Mouse (Mus musculus) thymus, adult 18-20 months (tissue): Measurements from ENCODE around the gene Mgat4b.

Source experiments
- DNase-seq, 2 experiments: peaks; one replicate each; pipeline ENCODE4 v3.0.0; 2022; ENCODE audit warnings: mixed read lengths in 2 of 2

Gene Mgat4b

DNA sequence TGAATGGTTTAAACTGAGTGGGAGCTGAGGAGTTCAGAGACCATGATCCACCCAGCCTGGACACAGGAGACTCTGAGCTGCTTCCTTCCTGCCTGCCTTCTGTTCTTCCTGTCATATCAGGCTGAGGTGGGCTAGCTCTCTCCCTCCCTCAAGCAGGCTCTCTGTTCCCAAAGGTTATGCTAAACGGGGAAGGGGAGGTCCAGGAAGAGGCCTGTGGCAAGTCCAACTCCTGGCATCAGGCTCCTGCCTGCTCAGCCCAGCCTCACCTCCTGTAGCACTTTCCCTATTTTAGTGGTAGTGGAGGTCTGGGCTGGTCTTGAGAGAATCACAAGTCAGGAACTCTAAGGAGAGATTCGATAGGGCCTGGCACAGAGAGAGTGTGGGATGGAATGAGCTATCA is 15.7 kb downstream of the Mgat4b start:
- DNase-seq: no peak

DNA sequence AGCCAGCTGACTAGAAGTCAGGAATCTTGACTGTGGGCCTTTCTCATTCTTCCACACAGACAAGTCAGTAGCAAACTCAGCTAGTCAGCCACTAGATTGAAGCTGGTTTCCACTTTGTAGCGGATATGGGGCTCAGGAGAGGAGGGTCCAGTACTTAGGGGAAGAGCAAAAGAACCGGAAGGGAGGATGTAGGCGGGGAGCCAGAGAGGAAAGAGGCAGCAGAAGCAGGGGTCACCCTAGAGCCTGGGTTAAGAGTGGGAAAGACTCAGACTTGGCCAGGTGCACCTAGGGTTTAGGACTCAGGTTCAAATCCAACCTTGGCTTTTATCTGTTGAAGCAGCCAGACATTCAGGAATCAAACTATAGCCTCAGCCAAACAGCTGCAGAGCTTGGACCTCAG is 16.5 kb downstream of the Mgat4b start:
- no peak for DNase-seq

DNA sequence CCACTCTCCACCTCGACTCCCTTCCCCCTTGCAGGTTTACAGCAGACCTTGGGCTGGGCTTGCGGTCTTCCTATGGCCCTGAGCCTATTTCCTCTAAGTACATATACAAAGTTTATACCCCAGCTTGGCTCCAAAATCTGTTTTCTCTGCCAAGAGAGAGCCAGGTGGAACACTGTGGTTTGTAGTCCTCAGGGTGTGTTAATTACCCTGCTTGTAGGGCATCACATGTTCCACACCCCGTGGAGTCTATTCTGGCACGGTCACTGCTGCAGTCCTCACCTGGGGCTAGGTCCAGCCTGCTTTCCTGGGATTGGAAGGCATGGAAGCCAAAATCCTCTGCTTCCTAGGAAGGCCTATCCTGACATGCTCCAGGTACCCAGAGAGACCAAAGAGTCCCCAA is 17.0 kb downstream of the Mgat4b start:
- DNase-seq: no peak

DNA sequence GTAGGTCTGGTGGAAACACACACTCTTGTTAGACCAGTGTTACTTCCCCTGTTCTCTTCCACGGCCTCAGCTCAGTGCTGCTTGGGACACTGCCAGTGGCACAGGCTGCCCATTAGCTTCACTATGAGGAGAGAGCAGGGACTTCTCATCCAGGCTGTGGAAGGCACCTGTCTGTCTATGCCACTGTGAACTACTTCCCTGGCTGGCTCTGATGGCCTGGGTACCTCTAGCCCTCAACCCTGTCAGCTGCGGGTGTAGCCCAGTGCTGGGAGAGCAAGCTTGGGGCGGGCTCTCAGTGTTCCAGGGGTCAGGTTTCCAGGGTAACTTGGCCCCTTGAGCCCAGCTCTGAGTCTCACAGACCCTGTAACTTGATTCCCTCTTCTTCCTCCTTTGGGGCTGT is 18.1 kb downstream of the Mgat4b start:
- DNase-seq: no peak

DNA sequence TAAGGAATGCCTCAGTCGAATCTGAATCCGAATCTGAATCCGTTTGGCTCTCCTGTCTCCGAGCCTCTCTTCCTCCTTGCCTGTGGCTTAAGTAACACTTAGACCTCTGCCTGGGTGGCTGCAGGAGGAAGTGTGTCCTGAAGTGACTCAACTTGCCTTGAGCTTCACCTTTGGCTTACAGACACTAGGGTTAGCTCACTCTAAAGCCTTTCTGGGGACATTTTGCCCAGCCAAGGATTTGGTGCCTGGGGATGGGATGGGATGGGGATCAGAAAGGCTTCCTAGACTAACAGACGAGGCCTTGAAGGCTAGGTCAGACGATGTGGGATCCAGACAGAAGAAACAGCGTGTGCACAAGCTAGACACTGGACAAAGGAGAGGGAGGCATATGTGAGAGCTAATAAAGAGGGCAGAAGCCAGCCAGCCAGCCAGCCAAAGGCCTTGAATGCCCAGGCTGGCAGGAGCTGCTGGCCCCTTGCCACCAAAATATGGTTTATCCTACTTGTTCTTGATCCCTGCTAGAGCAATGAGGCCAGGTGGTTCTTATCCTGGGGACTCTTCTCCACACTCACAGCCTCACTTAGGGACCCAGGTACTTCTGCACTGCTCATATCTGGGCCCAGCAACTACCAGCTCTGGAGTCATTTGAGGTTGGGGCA is 18.7 kb downstream of the Mgat4b start:
- DNase-seq: no peak

DNA sequence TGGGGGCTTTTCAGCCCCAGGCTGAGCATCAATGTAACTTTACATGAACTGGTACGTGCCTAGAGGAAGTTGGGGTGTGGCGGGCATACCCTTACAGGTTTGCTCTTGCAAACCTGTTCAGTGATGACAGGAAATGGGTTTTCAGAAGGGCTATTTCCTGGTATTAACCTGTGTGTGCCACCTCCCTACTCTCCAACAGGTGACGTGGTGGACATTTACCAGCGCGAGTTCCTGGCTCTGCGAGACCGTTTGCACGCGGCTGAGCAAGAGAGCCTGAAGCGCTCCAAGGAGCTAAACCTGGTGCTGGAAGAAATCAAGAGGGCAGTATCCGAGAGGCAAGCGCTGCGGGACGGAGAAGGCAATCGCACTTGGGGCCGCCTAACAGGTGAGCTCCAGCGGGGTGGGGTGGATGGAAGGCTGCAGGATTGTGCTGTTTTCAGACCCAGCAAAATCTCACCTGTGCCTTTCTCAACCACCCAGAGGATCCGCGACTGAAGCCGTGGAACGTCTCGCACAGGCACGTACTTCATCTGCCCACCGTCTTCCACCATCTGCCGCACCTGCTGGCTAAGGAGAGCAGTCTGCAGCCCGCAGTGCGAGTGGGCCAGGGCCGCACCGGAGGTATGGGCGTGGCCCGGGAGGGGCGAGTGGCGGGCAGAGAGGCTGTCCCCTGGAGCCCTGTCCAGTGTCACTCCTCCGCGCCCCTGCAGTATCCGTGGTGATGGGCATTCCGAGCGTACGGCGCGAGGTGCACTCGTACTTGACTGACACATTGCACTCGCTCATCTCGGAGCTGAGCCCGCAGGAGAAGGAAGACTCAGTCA is 20.0 kb downstream of the Mgat4b start:
- DNase-seq: no peak

DNA sequence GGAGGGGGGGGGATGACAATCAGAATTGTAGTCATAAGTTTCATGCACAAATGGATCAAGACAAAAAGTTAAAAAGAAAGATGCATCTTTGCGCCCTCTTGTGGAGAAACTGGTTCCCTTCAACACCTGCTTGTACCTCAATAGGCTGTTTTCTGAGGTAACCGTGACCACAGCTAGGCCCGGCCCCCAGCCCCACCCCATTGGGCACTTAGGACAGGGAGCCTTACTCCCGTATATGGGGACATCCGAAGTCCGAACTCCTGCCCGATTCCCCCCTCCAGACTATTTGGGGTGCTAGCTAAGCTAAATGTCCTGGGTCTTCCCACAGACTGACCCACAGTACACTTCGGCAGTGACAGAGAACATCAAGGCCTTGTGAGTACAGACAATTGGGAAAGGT is 20.7 kb downstream of the Mgat4b start:
- DNase-seq: no peak

DNA sequence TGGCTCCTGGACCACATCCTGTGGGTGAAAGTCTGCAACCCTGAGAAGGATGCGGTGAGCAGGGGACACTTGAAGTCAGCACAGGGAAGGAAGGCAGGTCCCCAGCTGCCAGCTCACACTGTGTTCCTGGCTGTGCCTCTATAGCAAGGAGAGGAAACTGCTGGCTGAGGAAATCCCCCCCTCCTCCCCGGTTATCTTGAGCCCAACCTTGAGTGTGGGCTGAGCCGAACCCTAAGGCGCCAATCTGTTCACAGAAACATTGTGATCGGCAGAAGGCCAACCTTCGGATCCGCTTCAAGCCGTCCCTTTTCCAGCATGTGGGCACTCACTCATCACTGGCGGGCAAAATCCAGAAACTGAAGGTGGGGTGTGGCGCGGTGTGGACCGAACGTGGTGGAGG is 22.3 kb downstream of the Mgat4b start:
- DNase-seq: no peak

DNA sequence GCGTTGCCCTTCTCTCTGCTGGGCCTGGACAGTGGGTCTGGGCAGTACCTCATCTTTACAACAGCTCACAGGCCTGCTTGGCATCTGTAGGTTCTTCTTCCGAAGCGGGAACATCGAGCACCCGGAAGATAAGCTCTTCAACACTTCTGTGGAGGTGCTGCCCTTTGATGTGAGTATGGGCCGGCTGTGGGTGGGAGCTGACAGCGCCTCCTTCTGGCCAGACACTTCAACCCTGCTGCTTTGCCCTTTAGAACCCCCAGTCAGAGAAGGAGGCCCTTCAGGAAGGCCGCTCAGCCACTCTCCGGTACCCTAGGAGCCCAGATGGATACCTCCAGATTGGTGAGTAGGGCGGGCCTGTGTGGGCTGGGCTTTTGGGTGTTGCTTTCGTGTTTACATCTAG is 23.3 kb downstream of the Mgat4b start:
- no peak for DNase-seq

DNA sequence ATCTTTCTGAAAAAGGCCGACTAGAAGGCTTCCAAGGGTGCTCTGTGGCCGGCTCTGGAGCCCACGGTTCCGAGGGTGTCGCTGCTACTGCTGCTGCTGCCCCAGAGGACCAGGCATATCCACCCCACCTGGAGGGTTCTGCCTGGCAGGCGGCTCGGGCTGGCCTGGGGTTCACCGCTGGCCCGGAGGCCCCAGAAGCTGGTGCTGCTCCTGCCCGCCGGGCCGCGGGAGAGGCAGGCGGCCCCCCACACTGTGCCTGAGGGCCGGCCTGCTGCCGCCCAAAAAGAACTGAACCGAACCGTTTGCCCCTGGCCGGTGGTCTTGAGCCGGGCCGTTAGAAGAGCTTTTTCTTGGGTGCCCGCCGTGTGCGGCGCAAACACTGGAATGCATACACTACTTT is 23.9 kb downstream of the Mgat4b start:
- no peak for DNase-seq

DNA sequence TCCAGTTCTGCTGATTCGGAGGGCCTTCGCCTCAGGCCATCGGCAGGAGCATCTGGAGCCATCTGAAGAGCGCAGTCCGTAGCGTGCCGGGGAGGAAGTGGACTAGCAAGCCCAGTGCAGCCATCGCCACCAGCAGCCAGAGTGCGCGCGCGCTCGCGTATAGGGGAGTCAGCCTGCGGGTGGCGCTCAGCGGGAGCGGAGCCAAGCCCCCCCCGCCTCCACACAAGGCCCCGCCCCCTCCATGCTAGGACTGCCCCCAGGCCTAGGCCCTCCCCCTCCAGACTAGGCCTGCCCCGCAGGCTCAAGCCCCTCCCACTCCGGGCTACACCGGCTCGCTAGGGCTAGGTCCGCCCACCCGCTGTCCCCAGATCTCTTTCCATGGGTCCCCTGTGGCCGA is 25.8 kb downstream of the Mgat4b start:
- DNase-seq: peak; percentile 82

DNA sequence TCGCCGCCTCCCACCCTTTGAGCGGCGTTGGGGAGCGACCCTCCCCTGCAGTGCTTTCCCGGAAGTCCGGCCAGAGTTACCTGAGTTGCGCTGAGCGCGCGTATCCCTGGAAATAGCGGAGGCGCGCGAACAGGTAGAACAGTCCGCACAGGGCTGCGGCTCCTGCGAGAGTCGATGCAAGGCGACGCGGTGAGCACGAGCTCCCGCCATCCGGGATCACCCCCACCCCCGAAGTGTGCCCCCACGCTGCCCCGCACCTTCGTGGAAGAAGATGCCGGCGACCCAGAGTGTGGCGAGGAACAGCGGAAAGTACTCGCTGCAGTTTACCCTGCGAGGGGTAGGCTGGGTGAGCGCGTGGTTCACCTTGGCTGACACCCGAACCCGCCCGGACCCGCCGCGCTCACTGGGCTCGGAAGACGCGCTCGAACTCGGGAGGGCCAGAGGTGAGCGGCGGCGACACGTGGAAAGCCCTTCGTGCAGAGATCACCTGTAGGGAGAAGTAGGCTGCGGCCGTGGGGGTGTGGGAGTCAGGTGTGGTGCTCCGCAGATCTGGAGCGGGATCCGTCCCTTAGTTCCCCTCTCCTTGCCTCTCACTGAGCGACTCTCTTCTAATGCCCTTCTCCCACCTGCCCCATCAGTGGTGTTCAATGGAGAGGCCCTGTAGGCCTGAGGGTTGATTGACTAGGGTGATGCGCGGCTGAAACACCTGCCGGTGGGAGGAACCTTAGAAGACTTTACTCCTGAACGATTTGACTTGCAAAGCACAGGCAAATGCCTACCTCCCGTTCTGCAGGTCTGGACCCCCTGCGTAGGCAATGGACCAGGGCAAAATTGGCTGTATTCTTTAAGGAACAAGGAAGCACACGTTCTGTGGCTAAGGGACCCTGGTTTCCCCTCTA is 26.5 kb downstream of the Mgat4b start:
- peak in 1 of 2 experiments; percentile 19 for DNase-seq

DNA sequence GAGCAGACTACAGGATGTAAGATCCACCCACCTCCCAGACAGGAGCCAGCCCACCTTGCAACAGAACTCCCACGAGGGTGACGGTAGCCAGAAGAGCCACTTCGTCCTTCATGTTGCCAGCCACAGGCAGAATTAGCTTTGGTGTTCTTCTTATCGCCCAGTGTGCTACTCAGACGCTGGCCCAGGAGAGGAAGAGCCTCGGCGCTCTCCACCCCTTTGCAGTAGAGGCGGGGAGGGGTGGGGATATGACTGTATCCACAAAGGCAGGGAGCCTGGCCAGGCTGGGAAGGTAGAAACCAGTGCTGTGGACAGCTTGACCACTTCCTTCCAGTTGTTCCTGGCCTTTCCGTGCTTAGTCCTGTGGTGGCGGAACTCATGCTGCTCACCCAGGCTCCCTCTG is 27.6 kb downstream of the Mgat4b start, which contains the start of gene Ltc4s:
TSS of gene Ltc4s (minus strand) at position 293 of the 400 bp plus-strand sequence.
- DNase-seq: no peak

DNA sequence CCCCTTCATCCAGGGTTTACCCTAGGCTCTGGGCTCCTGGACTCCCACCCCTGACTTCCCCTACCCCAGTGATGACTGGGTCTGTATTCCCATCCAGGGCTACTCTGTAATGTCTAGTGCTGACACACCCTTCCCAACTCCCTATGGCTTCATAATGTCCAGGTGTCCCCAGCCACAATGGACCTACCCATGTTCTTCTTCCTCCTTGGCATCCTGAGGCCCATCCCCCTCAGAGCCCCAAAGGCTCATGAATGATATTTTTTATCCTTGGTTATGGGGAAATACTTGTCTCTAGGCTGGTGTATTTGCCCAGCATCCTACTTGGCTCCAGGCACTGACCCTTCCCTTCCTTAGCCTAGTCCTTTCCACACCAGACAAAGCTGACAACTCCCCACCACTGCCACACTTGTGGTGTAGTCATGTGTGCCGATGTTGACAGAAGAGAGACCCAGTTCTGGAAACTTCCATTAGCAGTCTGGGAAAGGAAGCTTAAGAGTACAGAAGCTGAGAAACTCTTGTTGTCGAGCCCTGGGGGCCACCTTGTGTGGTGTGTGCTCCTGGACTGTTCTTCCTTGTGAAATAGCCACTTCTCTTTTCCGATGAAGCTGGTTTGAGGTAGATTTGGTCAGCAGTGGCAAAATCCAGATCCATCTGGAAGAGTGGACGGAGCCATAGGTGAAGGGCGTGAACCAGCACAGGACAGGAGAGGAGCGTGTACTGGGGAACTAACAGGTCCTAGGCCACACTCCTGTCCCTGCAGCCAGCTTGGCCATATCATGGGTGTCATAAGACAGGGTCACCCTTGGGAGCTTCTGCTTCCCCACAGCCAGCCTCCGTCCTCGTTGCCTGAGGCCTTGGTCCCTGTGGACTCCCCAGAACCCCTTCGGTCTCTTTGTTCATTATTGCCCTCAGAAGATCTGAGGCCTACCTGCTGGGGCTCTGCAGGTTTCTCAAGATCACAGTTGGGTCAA is 28.4 kb downstream of the Mgat4b start:
- no peak for DNase-seq

DNA sequence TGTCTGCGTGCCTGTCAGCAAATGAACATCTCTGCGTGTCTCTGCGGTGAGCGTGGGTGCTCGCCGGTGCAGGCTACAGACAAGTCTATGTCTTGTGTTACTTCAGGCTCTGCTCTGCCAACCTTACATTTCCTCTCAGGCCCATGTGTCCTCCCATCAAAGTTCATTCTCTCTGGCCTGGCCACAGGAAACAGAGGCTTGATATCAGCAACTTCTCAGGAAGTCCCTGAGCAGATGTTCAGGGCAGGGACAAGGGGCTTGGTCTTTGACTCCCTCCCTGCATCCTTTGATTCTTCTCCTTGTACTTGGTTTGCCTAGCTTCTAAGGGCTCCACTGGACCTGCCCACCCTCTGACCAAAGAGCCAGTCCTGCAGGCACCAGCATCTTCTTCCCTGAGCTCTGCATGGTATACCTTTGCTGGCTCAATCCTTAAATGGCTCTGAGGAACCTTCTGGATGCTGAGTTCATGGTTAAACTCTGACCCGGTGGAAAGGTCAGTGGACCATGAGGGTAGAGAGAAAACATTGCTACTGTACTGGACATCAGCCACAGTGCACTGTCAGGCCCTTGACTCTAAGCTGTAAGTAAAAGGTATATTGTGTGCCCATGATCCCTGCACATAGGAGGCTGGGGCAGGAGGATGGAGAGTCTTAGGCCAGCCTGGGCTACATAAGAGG is 29.7 kb downstream of the Mgat4b start:
- DNase-seq: no peak

DNA sequence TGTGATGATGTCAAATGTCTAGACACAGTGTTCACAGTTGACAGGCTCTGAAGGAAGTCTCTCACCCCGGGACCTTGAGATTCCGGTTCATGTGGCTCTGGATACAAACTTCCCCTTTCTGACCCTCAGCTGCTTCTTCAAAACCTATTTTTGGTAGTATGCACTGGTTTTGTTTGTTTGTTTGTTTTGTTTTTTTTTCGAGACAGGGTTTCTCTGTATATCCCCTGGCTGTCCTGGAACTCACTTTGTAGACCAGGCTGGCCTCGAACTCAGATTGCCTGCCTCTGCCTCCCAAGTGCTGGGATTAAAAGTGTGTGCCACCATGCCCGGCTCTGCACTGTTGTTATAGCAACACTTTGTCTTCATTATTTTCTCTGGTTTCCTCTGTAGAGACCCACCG is 33.2 kb downstream of the Mgat4b start:
- DNase-seq: no peak

DNA sequence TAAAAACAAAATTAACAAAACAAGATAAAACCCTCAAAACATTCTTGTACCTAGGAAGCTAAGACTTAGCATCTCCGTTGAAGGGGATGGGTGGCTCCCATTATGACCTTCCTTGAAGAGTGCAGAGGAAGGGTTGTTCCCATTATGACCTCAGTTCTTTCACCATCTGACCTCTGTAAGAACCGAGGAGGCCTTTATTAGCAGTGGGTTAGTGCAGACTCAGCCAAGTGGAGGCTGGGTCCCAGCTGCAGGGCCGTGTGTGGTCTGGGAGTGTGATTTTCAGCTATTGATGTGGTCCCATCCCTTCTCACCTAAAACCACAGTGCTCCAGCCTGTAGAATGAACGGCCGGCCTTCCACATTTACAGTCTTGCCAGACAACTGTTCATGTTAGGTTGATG is 34.6 kb downstream of the Mgat4b start:
- no peak for DNase-seq

DNA sequence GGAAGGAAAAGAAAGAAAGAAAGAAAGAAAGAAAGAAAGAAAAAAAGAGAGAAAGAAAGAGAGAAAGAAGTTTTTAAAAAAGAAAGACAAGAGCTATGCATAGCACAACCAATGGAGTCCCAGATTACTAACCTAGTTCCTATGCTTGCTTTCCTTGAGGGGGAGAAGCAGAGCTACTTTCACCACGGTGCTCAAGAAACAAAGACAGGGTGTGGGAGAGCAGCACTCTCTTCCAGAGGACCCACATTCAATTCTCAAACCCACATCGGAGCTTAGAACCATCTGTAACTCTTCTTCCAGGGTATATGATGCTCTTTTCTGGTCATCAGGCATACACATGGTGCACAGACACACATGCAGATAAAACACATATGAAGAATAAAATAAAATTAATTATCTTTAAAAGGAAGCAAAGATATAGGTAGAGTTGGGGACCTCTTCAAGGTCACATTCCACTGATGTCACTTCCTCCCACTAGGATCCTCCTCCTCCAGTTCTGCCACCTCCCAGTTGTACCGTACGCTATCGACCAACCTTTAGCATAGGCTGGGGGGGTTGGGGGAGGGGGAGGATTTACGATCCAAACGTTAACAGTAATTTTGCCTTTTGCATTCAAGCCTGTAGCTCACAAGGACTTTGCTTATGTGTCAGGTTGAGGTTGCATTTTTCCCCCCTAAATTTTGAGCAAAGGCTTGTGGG is 37.9 kb downstream of the Mgat4b start:
- DNase-seq: no peak

DNA sequence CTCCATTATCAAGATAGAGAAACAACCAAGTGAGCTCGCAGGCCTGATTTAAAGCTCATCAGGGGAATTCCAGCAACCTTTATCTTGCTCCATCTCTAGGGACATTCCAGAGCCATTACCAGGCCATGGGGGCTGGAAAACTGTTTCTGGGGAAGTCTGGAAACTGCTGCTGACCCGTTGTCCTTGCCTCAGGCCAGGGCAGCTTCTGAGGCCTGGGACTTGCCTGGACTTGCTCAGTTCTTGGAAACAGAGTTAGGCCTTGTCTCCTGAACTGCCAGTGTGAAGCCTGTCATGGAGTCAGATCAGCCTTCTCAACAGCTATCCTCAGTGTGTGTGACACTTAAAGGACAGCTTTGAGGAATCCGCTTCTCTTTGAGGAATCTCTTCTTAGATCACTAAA is 41.5 kb downstream of the Mgat4b start:
- no peak for DNase-seq

DNA sequence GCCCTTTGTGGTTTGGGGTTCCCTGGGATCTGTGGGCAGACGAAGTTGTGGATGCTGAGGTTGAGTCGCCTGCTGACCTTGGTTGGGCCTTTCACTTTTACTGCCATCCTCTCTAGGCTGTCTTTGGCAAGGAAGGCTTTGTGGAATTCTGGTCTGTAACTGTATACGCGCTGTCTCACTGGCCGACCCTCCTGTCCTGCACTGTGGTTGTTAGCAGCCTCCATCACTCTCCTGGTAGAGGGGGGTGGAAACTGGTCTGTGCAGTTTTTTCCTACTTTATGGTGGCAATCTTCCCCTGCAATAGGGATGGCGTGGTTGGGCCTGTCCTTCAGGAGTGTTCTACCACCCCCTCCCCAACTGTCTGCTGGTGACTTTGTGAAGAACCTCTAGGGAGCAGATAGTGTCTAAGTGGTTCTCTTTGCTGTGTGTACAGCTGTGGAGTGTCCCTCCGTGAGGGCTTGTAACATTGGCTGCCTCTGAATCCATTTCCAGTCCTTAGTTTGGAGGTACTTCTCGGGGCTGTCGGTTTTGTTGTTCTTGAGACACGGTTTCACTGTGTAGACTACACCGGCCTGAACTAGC is 42.1 kb downstream of the Mgat4b start:
- DNase-seq: no peak

DNA sequence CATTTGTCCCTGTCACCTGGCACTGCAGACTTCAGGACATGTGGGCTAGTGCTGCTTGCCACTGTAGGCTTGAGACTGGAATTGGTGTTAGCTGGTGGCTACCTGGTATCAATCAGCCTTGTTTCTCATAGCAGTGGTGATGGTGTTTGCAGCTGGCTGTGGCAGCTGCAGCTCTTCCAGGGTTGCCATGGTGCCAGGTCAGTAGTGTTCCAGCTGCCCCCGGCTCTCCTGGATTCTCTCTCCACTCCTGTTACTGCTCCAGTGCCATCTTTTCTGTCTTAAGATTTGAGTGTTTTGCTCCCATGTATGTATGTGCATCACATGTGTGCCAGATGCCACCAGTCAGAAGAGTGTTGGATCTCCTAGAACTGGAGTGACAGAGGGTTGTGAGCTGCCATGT is 42.7 kb downstream of the Mgat4b start:
- DNase-seq: no peak
